ENCODE assay signal across 8 mouse cellular contexts in the genomic region with DNA sequence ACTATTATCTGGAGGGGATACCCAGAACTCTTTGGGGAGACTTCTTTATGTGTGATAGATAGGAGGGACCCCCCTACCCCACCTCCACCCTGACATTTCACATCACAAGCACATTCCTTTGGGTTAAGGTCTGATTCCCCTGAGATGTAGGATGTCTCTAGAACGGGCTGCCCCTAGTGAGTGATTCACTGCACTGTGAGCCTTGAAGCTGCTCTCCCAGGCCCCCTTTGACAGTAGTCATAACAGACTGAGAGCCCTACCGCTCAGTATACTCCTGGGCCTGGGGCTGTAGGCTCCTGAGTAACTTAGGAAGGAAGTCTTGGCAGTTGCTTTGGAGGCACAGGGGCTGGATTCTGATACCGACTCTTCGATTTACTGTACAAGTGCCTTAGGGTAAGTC. TPM values are rescaled to one million over a fixed set of nuclear protein-coding genes. Genes with fewer than 3 reads are reported as not detected.
DNase-seq lines count a peak whose midpoint lies in the region; ATAC-seq and TF ChIP-seq lines count a peak whose summit lies in the region.

No protein-coding gene starts in this region.

- TF ChIP-seq CTCF in layer of hippocampus, adult 2 months (conservative IDR thresholded peaks at IDR 0.05): no peak

- H3ac ChIP-seq in myocyte (ENCODE audit: control insufficient read depth, insufficient read length): no peak overlapping the region

- ATAC-seq in embryonic facial prominence, embryonic 15.5 days (ENCODE audit: insufficient number of reproducible peaks, low FRiP score, low TSS enrichment, low read depth): no peak
- no peak for ATAC-seq in intestine, embryonic 14.5 days (replicated peaks; ENCODE audit: low FRiP score, low TSS enrichment, low read depth)

- peak overlapping the region; percentile 4; the same call in 1 of the 2 replicates for H3K9ac ChIP-seq in embryonic facial prominence, embryonic 15.5 days
- peak overlapping the region; percentile 40; the same call in 1 of the 2 replicates for H3K9ac ChIP-seq in intestine, embryonic 14.5 days (ENCODE audit: low read length)

- no peaks in the 10 kb centered on the region for H3K27me3 ChIP-seq in embryonic facial prominence, embryonic 15.5 days
- no peaks in the 10 kb centered on the region for H3K27me3 ChIP-seq in intestine, embryonic 14.5 days (replicated peaks; ENCODE audit: control insufficient read depth, insufficient read depth, low read length)
- no peaks in the 10 kb centered on the region for H3K27me3 ChIP-seq in myocyte (ENCODE audit: control insufficient read depth, insufficient read depth, insufficient read length)

- peaks cover 45% of the 10 kb centered on the region for H3K4me1 ChIP-seq in embryonic facial prominence, embryonic 15.5 days
- H3K4me1 ChIP-seq in intestine, embryonic 14.5 days (replicated peaks; ENCODE audit: control insufficient read depth, insufficient read depth, low read length): peaks cover 20% of the 10 kb centered on the region

- H3K4me3 ChIP-seq in layer of hippocampus, adult 2 months: peak overlapping the region; percentile 63
- H3K4me3 ChIP-seq in embryonic facial prominence, embryonic 15.5 days (replicated peaks): peak overlapping the region; percentile 57
- peak overlapping the region; percentile 41 for H3K4me3 ChIP-seq in intestine, embryonic 14.5 days (ENCODE audit: low read depth, low read length)
- no peak overlapping the region for H3K4me3 ChIP-seq in myocyte

- no peaks in the 10 kb centered on the region for H3K36me3 ChIP-seq in embryonic facial prominence, embryonic 15.5 days
- 0 out of 2 replicates have a peak, but pooled peaks cover 5% of the 10 kb centered on the region for H3K36me3 ChIP-seq in intestine, embryonic 14.5 days (ENCODE audit: control insufficient read depth, insufficient read depth, low read length)
- H3K36me3 ChIP-seq in myocyte (ENCODE audit: control insufficient read depth, insufficient read depth): no peaks in the 10 kb centered on the region

- no peak for DNase-seq in layer of hippocampus, adult 2 months (ENCODE audit: low spot score in 2 of 2)
- DNase-seq in layer of hippocampus, adult 9-11 months: no peak
- DNase-seq in intestine, embryonic 14.5 days (ENCODE audit: low spot score): peak; percentile 57
- DNase-seq in MN1 (ENCODE audit: low spot score): no peak
- DNase-seq in spleen, adult 18-20 months: no peak
- DNase-seq in embryo, embryonic 11 days: no peak

- H3K27ac ChIP-seq in layer of hippocampus, adult 2 months: peak overlapping the region; percentile 20; the same call in 1 of the 2 replicates
- H3K27ac ChIP-seq in embryonic facial prominence, embryonic 15.5 days (replicated peaks): no peak overlapping the region
- H3K27ac ChIP-seq in intestine, embryonic 14.5 days (ENCODE audit: low read depth): no peak overlapping the region

- WGBS in embryonic facial prominence, embryonic 15.5 days: 35% methylated on average over 4 of the region's 4 CpGs
- 48% methylated on average over 4 of the region's 4 CpGs for WGBS in intestine, embryonic 14.5 days

- no peaks in the 10 kb centered on the region for H3K9me3 ChIP-seq in embryonic facial prominence, embryonic 15.5 days (replicated peaks)
- H3K9me3 ChIP-seq in intestine, embryonic 14.5 days (ENCODE audit: control insufficient read depth, low read length): no peaks in the 10 kb centered on the region

- no peak for TF ChIP-seq POLR2A in myocyte (IDR thresholded peaks at IDR 0.05; ENCODE audit: insufficient read length, low read depth)

- H3K4me2 ChIP-seq in embryonic facial prominence, embryonic 15.5 days (replicated peaks): peak overlapping the region; percentile 92
- peak overlapping the region; percentile 72 for H3K4me2 ChIP-seq in intestine, embryonic 14.5 days (ENCODE audit: low read length)
- peak overlapping the region; percentile 42 for H3K4me2 ChIP-seq in myocyte (ENCODE audit: low read depth)

- no peaks in the 10 kb centered on the region for H3K79me2 ChIP-seq in myocyte (ENCODE audit: control insufficient read depth, insufficient read depth)

TF ChIP-seq in myocyte, 11 proteins besides CTCF, POLR2A, EP300 and RAD21:
- no peak for TF ChIP-seq SRF (IDR thresholded peaks at IDR 0.05; ENCODE audit: control insufficient read depth, insufficient read length, low read depth)
- TF ChIP-seq TCF12 (IDR thresholded peaks at IDR 0.05; ENCODE audit: insufficient read depth, poor library complexity, severe bottlenecking): no peak
- TF ChIP-seq USF1 (IDR thresholded peaks at IDR 0.05; ENCODE audit: low read depth): no peak
- TF ChIP-seq MYOD1 (IDR thresholded peaks at IDR 0.05; ENCODE audit: control insufficient read depth in 1 of 3, insufficient read length in 2 of 3, low read depth in 2 of 3): no peak
- TF ChIP-seq MAX (IDR thresholded peaks at IDR 0.05; ENCODE audit: low read depth): no peak
- no peak for TF ChIP-seq POLR2AphosphoS2 (IDR thresholded peaks at IDR 0.05; ENCODE audit: insufficient read length, low read depth)
- no peak for TF ChIP-seq MYOG (IDR thresholded peaks at IDR 0.05; ENCODE audit: control insufficient read depth in 1 of 3, insufficient read depth in 1 of 3, insufficient read length in 2 of 3, low read depth in 2 of 3)
- no peak for TF ChIP-seq REST (IDR thresholded peaks at IDR 0.05; ENCODE audit: insufficient read depth, insufficient read length)
- no peak for TF ChIP-seq CEBPB (IDR thresholded peaks at IDR 0.05; ENCODE audit: insufficient read depth, poor library complexity, severe bottlenecking)
- TF ChIP-seq TCF3 (IDR thresholded peaks at IDR 0.05; ENCODE audit: insufficient read length, low read depth): no peak
- TF ChIP-seq E2F4 (IDR thresholded peaks at IDR 0.05; ENCODE audit: insufficient read depth): no peak
TF ChIP-seq in myocyte: peak in this region for 0.

RNA-seq across cellular contexts. Expression of gene Lrrc32, which starts 1.2 kb away (rescaled TPM):
- 1 to 10 TPM; 1.7 to 2.2 TPM for total RNA-seq in layer of hippocampus, adult 2 months (2021)
- 7.3 and 8.1 TPM in 2 replicates for polyA plus RNA-seq in embryonic facial prominence, embryonic 15.5 days (2015; fragmentation: Nextera tagmentation; extraction: Ambion mirVana)
- 13.0 and 14.9 TPM in 2 replicates for polyA plus RNA-seq in intestine, embryonic 14.5 days (2014; fragmentation: Nextera tagmentation; extraction: Ambion mirVana)
- polyA plus RNA-seq in myocyte (2012; fragmentation: generic; extraction: Trizol): 0.22 TPM

RNA-seq across cellular contexts. Expression of gene Gucy2d, which starts 50.1 kb away (rescaled TPM):
- not detected for total RNA-seq in layer of hippocampus, adult 2 months (2021)
- 0.11 TPM in 1 of 2 replicates, not detected in the other for polyA plus RNA-seq in embryonic facial prominence, embryonic 15.5 days (2015; fragmentation: Nextera tagmentation; extraction: Ambion mirVana)
- polyA plus RNA-seq in intestine, embryonic 14.5 days (2014; fragmentation: Nextera tagmentation; extraction: Ambion mirVana): not detected in 2 replicates
- not detected for polyA plus RNA-seq in myocyte (2012; fragmentation: generic; extraction: Trizol)

Comparison
In these comparisons a context has a peak if more than half of its experiments do, and no peak if none do; other contexts are left out.
1. H3K4me2 ChIP-seq: peak in every context shown above with its lines; median percentile 92 in embryonic facial prominence, embryonic 15.5 days; 72 in intestine, embryonic 14.5 days; 42 in myocyte.